Mouse (Mus musculus) intestine, postnatal 0 days (tissue): ENCODE data around the gene Klc4. TPM values are rescaled to one million over a fixed set of nuclear protein-coding genes. Genes with fewer than 3 reads are reported as not detected.

Experiments
- ATAC-seq: fragments of 200-750 bp; cut with Nextera tagmentation; 2 replicates; pipeline ENCODE4 v1.8.0; 2017; ENCODE audit warnings: mild to moderate bottlenecking, moderate TSS enrichment, moderate library complexity
- H3K27ac ChIP-seq: fragments of 300-500 bp; sonication (generic); 2 replicates; pipeline ENCODE4 v1.5.1; 2014; ENCODE audit warnings: mild to moderate bottlenecking, low read depth, low read length, moderate library complexity
- H3K27me3 ChIP-seq: fragments of 300-500 bp; sonication (generic); replicated peaks from 2 replicates; pipeline ENCODE4 v1.6.1; 2014; ENCODE audit warnings: low read length, mixed read lengths; ENCODE audit not compliant: control insufficient read depth, insufficient read depth
- H3K36me3 ChIP-seq: fragments of 300-500 bp; sonication (generic); 2 replicates; pipeline ENCODE4 v1.6.1; 2014; ENCODE audit warnings: mild to moderate bottlenecking, moderate library complexity; ENCODE audit not compliant: control insufficient read depth, insufficient read depth
- H3K4me1 ChIP-seq: fragments of 300-500 bp; sonication (generic); replicated peaks from 2 replicates; pipeline ENCODE4 v1.6.1; 2014; ENCODE audit warnings: antibody characterized with exemption, low read length, mixed read lengths; ENCODE audit not compliant: control insufficient read depth, insufficient read depth
- H3K4me2 ChIP-seq: fragments of 300-500 bp; sonication (generic); replicated peaks from 2 replicates; pipeline ENCODE4 v1.6.1; 2014; ENCODE audit warnings: low read depth, mild to moderate bottlenecking, moderate library complexity
- H3K4me3 ChIP-seq: fragments of 300-500 bp; sonication (generic); 2 replicates; pipeline ENCODE4 v1.5.1; 2014; ENCODE audit warnings: low read depth, low read length
- H3K9ac ChIP-seq: fragments of 300-500 bp; sonication (generic); 2 replicates; pipeline ENCODE4 v1.6.1; 2014; ENCODE audit warnings: mild to moderate bottlenecking, low read depth, low read length
- H3K9me3 ChIP-seq: fragments of 300-500 bp; sonication (generic); 2 replicates; pipeline ENCODE4 v1.6.1; 2016; ENCODE audit warnings: mixed run types; ENCODE audit not compliant: control insufficient read depth
- CTCF ChIP-seq: sonication (generic); IDR thresholded peaks from 2 replicates; pipeline ENCODE4 v1.5.1; 2016; ENCODE audit warnings: low read depth, mild to moderate bottlenecking, control low read depth, antibody characterized with exemption, moderate library complexity
- WGBS: fragments of 180-500 bp; shearing (Covaris S2); extraction: QIAGEN DNeasy Blood & Tissue Kit; methylation state at CpG from one replicate; pipeline ENCODE4 v1.1.7; 2014; 5-methylcytosine and 5-hydroxymethylcytosine counted together
- polyA plus RNA-seq: library from polyadenylated mRNA; unstranded; fragments of >200 nt; fragmentation: Nextera tagmentation; extraction: Ambion mirVana; gene quantifications from 2 replicates; pipeline ENCODE4 v1.2.1, GENCODE M21; 2015

Gene Klc4
- polyA plus RNA-seq, 1 experiment from 2014 or later, result 107 TPM

DNA sequence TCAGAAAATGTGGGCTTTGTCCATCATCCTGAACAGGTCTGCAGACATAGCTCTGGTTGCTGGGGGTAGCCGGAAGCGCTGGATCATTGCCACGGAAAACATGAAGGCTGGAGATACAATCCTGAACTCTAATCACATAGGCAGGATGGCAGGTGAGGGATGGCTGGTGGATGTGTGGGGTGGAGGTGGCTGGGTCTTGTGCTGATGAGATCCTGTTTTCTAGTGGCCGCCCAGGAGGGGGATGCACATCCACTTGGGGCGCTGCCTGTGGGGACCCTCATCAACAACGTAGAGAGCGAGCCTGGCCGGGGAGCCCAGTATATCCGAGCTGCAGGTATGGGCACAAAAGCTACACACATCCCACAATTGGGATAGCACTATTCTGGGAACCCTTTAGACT lies 2.6 kb upstream of the Klc4 start:
- H3K4me2 ChIP-seq, result no peak overlapping the region
- no peaks in the 10 kb centered on the region for H3K9me3 ChIP-seq
- peaks cover 5% of the 10 kb centered on the region; the same call in 1 of the 2 replicates for H3K4me1 ChIP-seq
- H3K36me3 ChIP-seq, result peaks cover 22% of the 10 kb centered on the region
- H3K9ac ChIP-seq, result no peak overlapping the region
- TF ChIP-seq CTCF, result no peak
- 91% methylated on average over 9 of the region's 9 CpGs for WGBS
- H3K27ac ChIP-seq, result no peak overlapping the region
- H3K4me3 ChIP-seq, result no peak overlapping the region
- ATAC-seq, result no peak
- no peaks in the 10 kb centered on the region for H3K27me3 ChIP-seq

DNA sequence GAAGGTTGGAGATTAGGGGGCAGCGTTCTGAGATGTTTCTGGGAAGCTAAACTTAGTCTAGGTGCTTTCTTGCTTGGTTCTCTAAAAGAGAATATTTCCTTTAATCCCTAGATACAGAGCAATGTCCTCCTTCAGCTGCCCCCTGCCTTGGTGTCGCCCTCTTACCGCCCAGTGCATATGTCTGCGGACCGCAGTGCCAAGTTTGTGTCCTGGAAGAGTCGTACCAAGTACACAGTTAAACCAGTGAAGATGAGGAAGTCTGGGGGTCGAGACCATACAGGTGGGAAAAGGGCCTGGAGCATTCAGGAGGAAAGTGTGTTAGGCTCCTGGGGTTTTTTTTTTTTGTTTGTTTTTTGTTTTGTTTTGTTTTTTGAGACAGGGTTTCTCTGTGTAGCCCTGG lies 1.5 kb upstream of the Klc4 start:
- Histone ChIP-seq H3K4me2 (peak overlapping the region; percentile 92), H3K27ac (no peak overlapping the region), H3K27me3 (no peaks in the 10 kb centered on the region), H3K9me3 (no peaks in the 10 kb centered on the region), H3K36me3 (peaks cover 16% of the 10 kb centered on the region), H3K4me1 (peaks cover 5% of the 10 kb centered on the region; the same call in 1 of the 2 replicates), H3K9ac (no peak overlapping the region; the same call in 1 of the 2 replicates), H3K4me3 (0 out of 2 replicates have a peak overlapping the region, but pooled peaks have one; percentile 92)
- no peak for ATAC-seq
- WGBS, result 89% methylated on average over 7 of the region's 7 CpGs
- TF ChIP-seq CTCF, result no peak

DNA sequence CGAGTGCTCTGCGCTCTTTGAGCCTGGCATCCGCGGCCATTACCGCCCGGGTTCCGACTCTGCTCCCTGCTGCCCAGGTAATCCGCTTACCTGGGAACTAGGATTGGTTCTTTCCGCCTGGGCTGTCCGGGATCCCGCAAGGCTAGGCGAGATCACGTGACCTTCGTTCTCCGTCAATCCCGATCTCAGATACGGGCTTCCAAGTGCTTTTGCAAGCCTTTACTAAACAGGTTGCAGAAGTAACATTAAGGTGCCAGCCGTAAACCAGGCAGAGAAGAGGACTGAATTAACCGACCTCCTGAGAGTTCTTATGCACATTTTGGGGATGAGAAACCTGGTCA lies 470 bp upstream of the Klc4 start:
- Histone ChIP-seq H3K4me3 (peak overlapping the region; percentile 92), H3K27me3 (no peaks in the 10 kb centered on the region), H3K9ac (peak overlapping the region; percentile 75), H3K27ac (peak overlapping the region; percentile 82), H3K4me2 (peak overlapping the region; percentile 92), H3K9me3 (no peaks in the 10 kb centered on the region), H3K4me1 (peaks cover 5% of the 10 kb centered on the region; the same call in 1 of the 2 replicates), H3K36me3 (peaks cover 24% of the 10 kb centered on the region)
- no peak; the same call in 1 of the 2 replicates for TF ChIP-seq CTCF
- under 1% methylated on average over 19 of the region's 19 CpGs for WGBS
- peak; percentile 26 for ATAC-seq

DNA sequence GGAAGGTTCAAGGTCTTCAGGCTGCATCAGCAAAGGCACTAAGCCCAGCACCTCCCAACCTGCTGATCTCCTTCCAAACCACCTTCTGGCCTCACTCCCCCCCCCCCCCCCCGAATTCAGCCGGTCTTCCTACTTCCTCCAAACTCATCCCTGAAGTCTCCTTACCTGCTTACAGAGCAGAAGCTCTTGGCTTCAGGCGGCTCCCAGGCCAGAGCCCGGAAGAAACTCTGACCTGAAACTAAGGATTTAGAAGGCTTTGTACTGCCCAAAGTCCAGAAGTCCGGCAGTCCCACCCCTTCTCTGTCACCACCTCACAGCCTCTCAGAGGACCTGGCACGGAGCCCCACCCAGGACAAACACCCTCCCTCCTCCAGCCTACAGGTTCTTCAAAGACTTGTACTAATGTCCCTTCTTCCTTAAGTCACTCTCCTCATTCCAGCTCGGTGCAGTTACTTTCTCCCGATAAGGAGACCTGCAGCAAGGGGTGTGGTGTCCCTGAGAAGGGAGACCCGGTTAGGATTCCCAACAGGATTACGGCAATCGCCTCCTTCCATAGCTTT lies 826 bp downstream of the Klc4 start:
- 1% methylated on average over 10 of the region's 11 CpGs for WGBS
- Histone ChIP-seq H3K4me1 (peaks cover 5% of the 10 kb centered on the region; the same call in 1 of the 2 replicates), H3K36me3 (peaks cover 35% of the 10 kb centered on the region), H3K27ac (peak overlapping the region; percentile 95), H3K9me3 (no peaks in the 10 kb centered on the region), H3K27me3 (no peaks in the 10 kb centered on the region), H3K9ac (peak overlapping the region; percentile 78), H3K4me3 (peak overlapping the region; percentile 92), H3K4me2 (peak overlapping the region; percentile 92)
- TF ChIP-seq CTCF, result no peak
- ATAC-seq, result peak; percentile 83

DNA sequence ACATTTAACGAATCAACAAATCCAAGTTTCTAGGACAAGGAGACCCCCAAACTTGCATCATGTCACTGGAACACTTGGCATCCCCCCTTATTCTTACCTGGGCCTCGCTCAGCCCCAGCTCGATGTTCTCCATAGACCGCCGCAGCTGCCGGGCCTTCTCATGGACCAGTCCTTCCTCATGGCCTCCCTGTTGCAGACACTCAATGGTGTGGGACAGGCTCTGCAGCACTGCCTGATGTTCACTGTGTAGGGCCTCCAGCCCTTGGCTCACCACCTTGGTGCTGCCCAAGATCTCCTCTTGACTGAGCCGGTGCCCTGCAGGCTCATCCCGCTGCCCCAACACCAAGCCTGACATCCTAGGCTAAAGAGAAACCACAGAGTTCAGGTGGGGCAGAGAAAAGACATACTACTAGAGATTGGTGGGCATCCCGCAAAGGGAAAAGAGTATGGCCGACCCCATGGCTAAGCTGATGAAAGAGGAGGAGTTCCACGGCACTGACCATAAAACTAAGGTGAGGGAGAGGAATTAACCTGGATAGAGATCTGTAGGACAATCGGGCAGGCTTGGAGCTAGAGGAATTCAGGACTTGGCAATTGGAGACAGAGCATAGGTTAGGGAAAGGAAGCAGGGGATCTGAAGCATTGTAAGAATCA lies 1.5 kb downstream of the Klc4 start:
- no peaks in the 10 kb centered on the region for H3K27me3 ChIP-seq
- H3K9ac ChIP-seq, result peak overlapping the region; percentile 78; the same call in 1 of the 2 replicates
- H3K36me3 ChIP-seq, result peaks cover 42% of the 10 kb centered on the region
- peak overlapping the region; percentile 92 for H3K4me3 ChIP-seq
- no peak for ATAC-seq
- TF ChIP-seq CTCF, result no peak
- H3K27ac ChIP-seq, result peak overlapping the region; percentile 95
- H3K4me2 ChIP-seq, result peak overlapping the region; percentile 92
- 62% methylated on average over 12 of the region's 12 CpGs for WGBS
- no peaks in the 10 kb centered on the region for H3K9me3 ChIP-seq
- 0 out of 2 replicates have a peak, but pooled peaks cover 5% of the 10 kb centered on the region for H3K4me1 ChIP-seq

DNA sequence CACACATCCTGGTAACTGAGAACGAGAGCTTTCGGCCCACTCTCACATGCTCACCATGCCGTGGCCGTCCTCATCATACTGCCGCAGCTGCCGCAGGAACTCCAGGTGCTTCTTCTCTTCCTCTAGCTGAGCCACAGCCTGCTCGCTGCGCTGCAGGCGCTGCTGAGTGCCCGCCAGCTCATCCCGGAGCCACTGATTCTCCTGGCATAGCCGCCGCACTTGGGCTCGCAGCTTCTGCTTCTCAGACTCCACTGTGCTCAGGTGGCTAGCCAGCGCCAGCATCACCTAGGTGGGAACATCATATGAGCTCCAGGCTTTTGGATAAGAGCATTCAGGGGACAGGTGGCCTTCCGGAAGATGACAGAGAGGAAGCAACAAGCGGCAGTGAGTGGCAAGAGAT lies 3.8 kb downstream of the Klc4 start:
- H3K4me1 ChIP-seq, result 0 out of 2 replicates have a peak, but pooled peaks cover 3% of the 10 kb centered on the region
- no peaks in the 10 kb centered on the region for H3K9me3 ChIP-seq
- no peak overlapping the region for H3K4me2 ChIP-seq
- peaks cover 36% of the 10 kb centered on the region for H3K36me3 ChIP-seq
- H3K4me3 ChIP-seq, result no peak overlapping the region
- no peak for TF ChIP-seq CTCF
- ATAC-seq, result no peak
- 87% methylated on average over 17 of the region's 17 CpGs for WGBS
- H3K27me3 ChIP-seq, result no peaks in the 10 kb centered on the region
- no peak overlapping the region for H3K9ac ChIP-seq
- no peak overlapping the region for H3K27ac ChIP-seq
